ENCODE assay signal across 15 mouse cellular contexts in genomic region chr17:66720200-66720991, GRCm38 (mm10).
DNase-seq lines count a peak whose midpoint lies in the region; ATAC-seq and TF ChIP-seq lines count a peak whose summit lies in the region.
"Had no signal": no experiment of that assay in that cellular context is flagged by ENCODE, and none has a peak within 500 bp of the region (broad histone marks: within the 10 kb centered on the region; RNA-seq: fewer than 3 reads in every experiment).

No protein-coding gene starts in this region.

- H3K9me3 ChIP-seq in hindbrain, embryonic 13.5 days, result no peaks in the 10 kb centered on the region
- H3K9me3 ChIP-seq in hindbrain, embryonic 10.5 days, result no peaks in the 10 kb centered on the region
- H3K9me3 ChIP-seq in E14TG2a.4 (ENCODE audit: low read length), result no peaks in the 10 kb centered on the region
- no peaks in the 10 kb centered on the region for H3K9me3 ChIP-seq in hindbrain, embryonic 16.5 days (ENCODE audit: control insufficient read depth, low read length)
- H3K9me3 ChIP-seq: heart, embryonic 15.5 days; limb, embryonic 12.5 days; liver, embryonic 15.5 days had no signal

- peak; percentile 69; the same call in 1 of the 2 replicates for ATAC-seq in hindbrain, embryonic 13.5 days (ENCODE audit: low FRiP score)
- peak; percentile 60; the same call in 1 of the 2 replicates for ATAC-seq in hindbrain, embryonic 16.5 days

- peaks cover 19% of the 10 kb centered on the region for H3K4me1 ChIP-seq in hindbrain, embryonic 13.5 days (replicated peaks)
- peaks cover 5% of the 10 kb centered on the region; the same call in 1 of the 2 replicates for H3K4me1 ChIP-seq in hindbrain, embryonic 10.5 days (replicated peaks)
- peaks cover 6% of the 10 kb centered on the region for H3K4me1 ChIP-seq in E14TG2a.4 (replicated peaks; ENCODE audit: low read depth, low read length)
- peaks cover 8% of the 10 kb centered on the region; the same call in 1 of the 2 replicates for H3K4me1 ChIP-seq in hindbrain, embryonic 16.5 days (ENCODE audit: control insufficient read depth, insufficient read depth, low read depth, low read length)
- H3K4me1 ChIP-seq: heart, embryonic 15.5 days; liver, embryonic 15.5 days had no signal

- no peak for TF ChIP-seq CTCF in E14TG2a.4 (conservative IDR thresholded peaks at IDR 0.05; ENCODE audit: low read length)

- H3K4me2 ChIP-seq in hindbrain, embryonic 13.5 days, result no peak overlapping the region
- H3K4me2 ChIP-seq in hindbrain, embryonic 16.5 days (ENCODE audit: low read length), result no peak overlapping the region
- H3K4me2 ChIP-seq: heart, embryonic 15.5 days; limb, embryonic 12.5 days; liver, embryonic 15.5 days had no signal

- H3K4me3 ChIP-seq in hindbrain, embryonic 13.5 days, result no peak overlapping the region
- no peak overlapping the region for H3K4me3 ChIP-seq in hindbrain, embryonic 10.5 days
- H3K4me3 ChIP-seq in E14TG2a.4 (replicated peaks; ENCODE audit: low read length), result peak overlapping the region; percentile 50
- H3K4me3 ChIP-seq in hindbrain, embryonic 16.5 days (ENCODE audit: low read length), result no peak overlapping the region
- H3K4me3 ChIP-seq: heart, embryonic 15.5 days; limb, embryonic 12.5 days; liver, embryonic 15.5 days had no signal

- WGBS in hindbrain, embryonic 13.5 days, result 36% methylated on average over 11 of the region's 11 CpGs
- WGBS in hindbrain, embryonic 10.5 days, result 55% methylated on average over 11 of the region's 11 CpGs
- 34% methylated on average over 11 of the region's 11 CpGs for WGBS in hindbrain, embryonic 16.5 days

- no peak for DNase-seq in hindbrain, embryonic 10.5 days (ENCODE audit: low spot score)
- DNase-seq in Muller cell, postnatal 12 days (ENCODE audit: inconsistent ontology term), result peak; percentile 97
- no peak for DNase-seq in embryo, embryonic 11 days
- no peak for DNase-seq in embryo, embryonic 9.5 days (ENCODE audit: extremely low spot score)
- DNase-seq: adrenal gland, adult 2 months; cerebellum, adult 18-20 months; lung, postnatal 10 days; thymus, postnatal 14 days had no signal

- no peak overlapping the region for H3K9ac ChIP-seq in hindbrain, embryonic 13.5 days
- no peak overlapping the region for H3K9ac ChIP-seq in hindbrain, embryonic 16.5 days (ENCODE audit: low read depth, low read length)
- H3K9ac ChIP-seq: heart, embryonic 15.5 days; limb, embryonic 12.5 days; liver, embryonic 15.5 days had no signal

- no peaks in the 10 kb centered on the region for H3K27me3 ChIP-seq in hindbrain, embryonic 13.5 days
- no peaks in the 10 kb centered on the region for H3K27me3 ChIP-seq in hindbrain, embryonic 10.5 days (ENCODE audit: insufficient read depth, poor library complexity, severe bottlenecking)
- no peaks in the 10 kb centered on the region for H3K27me3 ChIP-seq in E14TG2a.4 (ENCODE audit: insufficient read depth, low read length)
- H3K27me3 ChIP-seq in hindbrain, embryonic 16.5 days (replicated peaks; ENCODE audit: control insufficient read depth, insufficient read depth, low read length), result no peaks in the 10 kb centered on the region
- H3K27me3 ChIP-seq: CH12.LX; heart, embryonic 15.5 days; limb, embryonic 12.5 days; liver, embryonic 15.5 days had no signal

- H3K36me3 ChIP-seq in hindbrain, embryonic 13.5 days, result no peaks in the 10 kb centered on the region
- no peaks in the 10 kb centered on the region for H3K36me3 ChIP-seq in hindbrain, embryonic 10.5 days
- H3K36me3 ChIP-seq in E14TG2a.4 (ENCODE audit: insufficient read depth, low read length), result no peaks in the 10 kb centered on the region
- H3K36me3 ChIP-seq in hindbrain, embryonic 16.5 days (ENCODE audit: control insufficient read depth, insufficient read depth, low read length), result no peaks in the 10 kb centered on the region
- H3K36me3 ChIP-seq: heart, embryonic 15.5 days; limb, embryonic 12.5 days; liver, embryonic 15.5 days had no signal

- peak overlapping the region; percentile 69 for H3K27ac ChIP-seq in hindbrain, embryonic 13.5 days
- no peak overlapping the region for H3K27ac ChIP-seq in hindbrain, embryonic 10.5 days
- no peak overlapping the region for H3K27ac ChIP-seq in hindbrain, embryonic 16.5 days (ENCODE audit: low read depth, low read length)
- H3K27ac ChIP-seq: heart, embryonic 15.5 days; limb, embryonic 12.5 days; liver, embryonic 15.5 days had no signal
